Mouse (Mus musculus) hematopoietic stem cell, adult 5-6 weeks (primary cell): ENCODE measurements at regions not wholly inside any gene's neighbourhood (a gene's known extent, or its start where the extent isn't known, plus 50 kb on each side); places are given as distances from the start of the nearest gene placed in this dataset.

Source experiments
- ATAC-seq, 2 experiments: fragments of 125-278 bp in 1 of 2; replicated peaks in 1 of 2; 2 replicates each; pipeline ENCODE4 v1.8.0; 2016 to 2017; ENCODE audit warnings: inconsistent platforms in 2 of 2, mild to moderate bottlenecking in 2 of 2, moderate number of reproducible peaks in 2 of 2, low read depth in 1 of 2, moderate TSS enrichment in 1 of 2; ENCODE audit not compliant: low FRiP score in 2 of 2, poor library complexity in 2 of 2, severe bottlenecking in 2 of 2, insufficient read depth in 1 of 2, low TSS enrichment in 1 of 2

- ATAC-seq, result no peak
These were observed 245.7 kb downstream of the Flrt2 start for GRCm38 (mm10) chr12:95937705-95938104.

DNA sequence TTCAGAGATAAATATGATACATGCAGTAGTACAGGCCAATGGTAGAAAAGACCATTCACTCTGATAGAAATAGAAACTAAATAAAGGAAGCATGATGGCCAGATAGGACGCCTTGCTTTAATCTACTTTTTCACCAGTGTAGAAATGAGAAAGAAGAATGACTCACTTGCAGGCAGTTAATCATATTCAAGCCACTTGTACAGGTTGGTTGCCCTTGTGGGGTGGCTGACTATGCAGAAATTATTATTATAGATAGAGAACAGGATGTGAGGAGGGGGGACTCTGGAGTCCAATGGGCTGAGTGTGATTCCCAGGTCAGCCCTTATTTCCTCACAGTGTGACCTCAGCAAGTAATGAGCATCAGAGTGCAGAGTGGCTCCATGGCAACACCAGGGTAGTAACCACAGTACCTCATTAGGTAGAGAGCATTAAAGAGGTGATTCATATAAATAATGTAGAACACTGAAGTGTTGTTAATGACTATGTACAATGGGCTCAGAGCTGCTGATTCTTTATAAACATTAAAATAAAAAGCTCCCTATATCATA, 248.5 kb downstream of the Flrt2 start:
- peak; percentile 92 to 93 for ATAC-seq

DNA sequence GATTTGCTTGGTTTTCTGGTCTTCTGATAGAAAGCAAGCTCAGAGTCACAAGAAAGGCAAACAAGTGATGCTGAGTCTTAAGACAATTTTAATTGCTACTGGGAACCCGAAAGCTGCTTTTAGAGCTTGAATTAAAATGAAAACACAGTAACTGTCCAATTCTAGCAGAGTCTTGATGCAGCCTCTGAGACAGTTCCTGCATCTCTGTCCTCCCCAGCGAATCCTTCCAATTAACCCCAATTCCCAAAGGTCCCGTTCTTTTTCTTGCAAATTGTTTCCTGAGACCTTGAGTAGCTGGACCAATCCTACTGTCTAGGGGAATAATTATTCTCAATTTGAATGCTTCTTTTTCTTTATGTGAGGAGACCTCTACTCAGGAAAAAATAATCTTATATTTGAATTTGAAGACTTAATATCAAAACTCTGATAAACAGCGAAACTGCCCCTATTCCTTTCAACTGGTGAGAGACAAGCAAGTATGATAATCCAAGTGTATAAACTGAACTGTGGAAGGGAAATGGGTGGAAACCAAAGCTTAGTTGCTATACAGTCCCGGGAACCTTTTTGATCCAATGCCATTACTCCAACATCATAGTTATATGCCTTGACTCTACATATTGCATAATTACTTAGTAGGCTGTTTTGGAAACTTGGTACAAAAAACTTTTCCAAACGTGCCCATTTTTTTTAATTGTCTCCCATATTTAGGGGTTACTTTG, 267.9 kb downstream of the Flrt2 start:
- ATAC-seq, result no peak

- ATAC-seq, result no peak
These were observed 268.5 kb downstream of the Flrt2 start for GRCm38 (mm10) chr12:95960505-95960871.

GRCm38 (mm10) chr12:95962817-95963216, 270.8 kb downstream of the Flrt2 start:
- ATAC-seq, result no peak

DNA sequence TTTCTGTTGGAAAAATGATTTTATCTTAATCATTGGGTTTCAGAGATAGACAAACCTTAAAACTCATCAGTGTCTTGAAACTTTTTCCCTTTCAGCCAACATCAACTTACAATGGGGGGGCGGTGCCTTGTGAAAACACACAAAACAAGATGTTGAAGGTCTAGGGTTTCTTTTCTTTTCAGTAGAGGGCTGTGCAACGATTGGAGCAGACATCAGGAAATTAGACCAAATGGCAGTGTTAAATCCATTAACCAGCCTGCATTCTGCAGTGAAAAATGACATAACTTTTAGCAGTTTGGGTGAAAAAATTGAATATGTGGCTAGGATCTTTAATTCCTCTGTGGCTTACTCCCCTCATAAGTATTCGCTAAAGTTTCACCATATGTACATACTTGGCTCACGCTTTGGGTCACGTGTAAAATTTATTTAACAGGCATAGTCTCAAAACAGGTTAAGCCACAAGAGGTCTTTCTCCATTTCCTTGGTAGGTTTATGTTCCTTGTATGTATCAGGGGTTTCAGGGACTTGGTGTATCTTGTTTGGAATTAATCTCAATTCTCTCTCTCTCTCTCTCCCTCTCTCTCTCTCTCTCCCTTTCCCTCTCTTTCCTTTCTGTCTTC, 296.8 kb downstream of the Flrt2 start:
- no peak for ATAC-seq

GRCm38 (mm10) chr12:95994963-95995362, 302.9 kb downstream of the Flrt2 start:
- ATAC-seq, result no peak

DNA sequence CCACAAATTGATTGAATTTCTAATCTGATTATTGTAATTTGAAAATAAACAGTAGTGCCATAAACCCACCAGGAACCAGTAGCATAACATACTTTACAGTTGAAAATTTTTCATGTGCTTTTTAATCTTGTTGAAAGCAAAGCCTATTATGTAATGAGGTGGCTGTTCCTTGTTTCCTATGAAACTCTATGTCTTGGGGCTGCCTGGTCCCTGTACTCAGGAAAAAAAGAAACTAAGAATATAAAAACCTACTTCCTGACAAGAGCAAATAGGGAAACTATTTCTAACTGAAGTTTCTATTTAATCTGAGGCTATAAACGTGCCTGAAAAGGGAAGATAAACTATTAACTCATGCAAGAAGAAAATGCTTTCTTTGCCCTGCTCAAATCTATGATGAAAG, 338.2 kb downstream of the Flrt2 start:
- ATAC-seq, result peak in 1 of 2 experiments; percentile 25; a peak in 2 of 4 replicates

DNA sequence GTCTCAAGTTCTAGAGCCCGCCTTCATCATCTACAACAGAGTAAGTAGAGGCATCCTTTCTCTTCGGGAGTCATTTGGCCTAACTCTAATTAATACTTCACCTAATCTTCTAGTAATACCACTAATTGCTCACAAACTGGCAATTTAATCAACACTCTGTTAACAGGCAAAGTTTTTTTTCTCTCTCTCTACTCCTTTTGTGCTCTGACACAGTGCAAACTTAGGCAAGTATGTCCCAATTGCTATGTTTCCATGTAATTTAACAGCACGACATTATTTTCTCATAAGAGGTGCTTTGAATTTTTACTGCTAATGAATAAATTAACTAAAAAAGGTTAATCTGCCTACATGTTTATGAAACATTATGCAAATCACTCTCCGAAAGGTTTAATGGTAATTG, 383.3 kb downstream of the Flrt2 start:
- ATAC-seq, result no peak

- no peak for ATAC-seq
These were observed 399.0 kb downstream of the Flrt2 start for GRCm38 (mm10) chr12:96090995-96091394.

DNA sequence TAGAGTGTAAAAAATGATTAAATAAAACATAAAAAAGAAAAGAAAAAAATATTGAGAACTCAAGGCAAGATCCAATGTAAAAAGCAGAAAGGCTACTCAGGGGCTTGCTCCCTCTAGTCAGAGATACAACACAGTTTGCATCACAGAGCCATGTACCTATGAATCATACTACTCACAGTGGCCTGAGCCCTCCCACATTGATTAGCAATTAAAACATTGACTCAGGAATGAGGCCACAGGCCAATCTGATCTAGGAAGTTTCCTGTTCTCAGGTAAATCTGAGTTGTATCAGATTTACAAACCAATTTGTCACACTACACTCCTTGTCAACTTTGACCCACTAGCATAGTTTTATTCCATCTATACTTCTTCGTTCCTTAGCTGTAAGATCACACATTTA, 414.2 kb downstream of the Flrt2 start:
- ATAC-seq, result no peak

GRCm38 (mm10) chr12:96114727-96115379, 422.8 kb downstream of the Flrt2 start:
- no peak for ATAC-seq

GRCm38 (mm10) chr12:96117553-96117952, 425.5 kb downstream of the Flrt2 start:
- no peak for ATAC-seq

- no peak for ATAC-seq
These were observed 432.3 kb downstream of the Flrt2 start for GRCm38 (mm10) chr12:96124156-96124931.

DNA sequence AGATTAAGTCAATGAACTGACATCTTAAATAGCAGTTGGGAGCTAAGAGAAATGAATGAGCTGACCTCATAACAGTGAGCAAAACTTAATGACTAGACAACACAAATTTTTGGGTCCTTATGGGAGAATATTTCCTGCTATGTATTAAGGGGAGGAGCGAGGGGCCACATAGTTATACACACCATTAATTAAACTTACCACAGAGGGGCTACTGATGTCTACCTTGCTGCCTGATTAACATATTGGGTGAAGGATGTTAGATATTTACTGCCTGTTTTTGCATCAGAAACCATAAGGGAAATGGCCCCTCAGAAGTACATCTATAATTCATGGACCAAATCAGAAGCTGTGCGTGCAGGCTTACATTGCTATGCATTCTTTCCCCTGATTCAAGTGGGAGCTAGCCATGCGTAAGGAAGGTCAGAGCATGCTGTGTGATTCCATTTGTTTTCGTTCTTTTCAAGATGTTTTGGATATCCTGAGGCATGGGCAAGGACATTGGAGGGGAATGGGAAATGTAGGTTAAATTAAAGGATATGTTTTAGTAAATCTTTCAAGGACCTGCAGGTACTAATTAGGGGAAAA, 437.9 kb downstream of the Flrt2 start:
- ATAC-seq, result no peak

DNA sequence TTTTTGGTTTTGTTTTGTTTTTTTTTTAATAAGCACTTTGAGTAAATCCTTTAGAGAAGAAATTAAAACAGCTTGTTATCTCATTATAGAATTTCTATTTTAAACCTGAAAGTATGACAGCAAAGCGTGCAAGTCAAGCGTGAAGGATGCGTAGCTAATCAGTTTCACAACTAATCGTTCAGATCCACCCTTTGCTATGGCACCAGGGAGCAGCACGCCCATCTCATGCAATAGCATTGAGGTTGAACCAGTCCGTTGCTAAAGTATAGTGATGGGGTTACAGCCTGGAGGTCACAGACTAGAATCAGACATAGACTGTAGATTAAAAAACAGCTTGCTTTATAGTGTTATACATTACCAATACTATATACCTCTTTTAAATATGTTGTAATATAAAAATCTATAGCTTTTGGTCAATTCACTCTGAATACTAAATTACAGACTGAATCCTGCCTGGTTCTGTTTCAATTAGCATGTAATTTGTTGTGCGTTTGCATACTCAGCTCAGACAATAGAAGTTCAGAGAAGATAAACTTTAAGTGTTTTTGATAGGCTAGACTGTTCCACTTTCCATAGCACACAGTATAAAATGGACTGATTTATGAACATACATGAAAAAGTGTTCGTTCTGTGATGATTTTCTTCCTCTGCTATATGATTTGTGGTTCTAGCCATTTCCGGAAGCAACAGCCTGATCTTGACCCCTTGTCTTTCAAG, 438.9 kb downstream of the Flrt2 start:
- no peak for ATAC-seq

GRCm38 (mm10) chr12:96134136-96134535, 442.1 kb downstream of the Flrt2 start:
- peak; percentile 72 to 99 for ATAC-seq
